Mouse (Mus musculus) spleen, adult 12 weeks (tissue): ENCODE measurements around the gene Fzd7.
"Not testable (repeated sequence)": the region's sequence is repeated elsewhere in the genome, so short reads cannot be mapped to it uniquely, and the experiment has no call there.

Experiments used
- DNase-seq: peaks from one replicate; pipeline ENCODE4 v3.0.0; 2022; ENCODE audit warnings: low spot score

Gene Fzd7

GRCm38 (mm10) chr1:59482331-59482695 lies at the start of gene Fzd7:
TSS of gene Fzd7 (plus strand) at chr1:59482424.
- no peak for DNase-seq

GRCm38 (mm10) chr1:59433296-59433695 lies 48.9 kb upstream of the Fzd7 start:
- no peak for DNase-seq

- DNase-seq = no peak
Measured at GRCm38 (mm10) chr1:59434071-59434470, 48.2 kb upstream of the Fzd7 start.

GRCm38 (mm10) chr1:59435270-59435669 lies 47.0 kb upstream of the Fzd7 start:
- no peak for DNase-seq

GRCm38 (mm10) chr1:59436321-59436720 lies 45.9 kb upstream of the Fzd7 start:
- DNase-seq = no peak

GRCm38 (mm10) chr1:59437927-59438326 lies 44.3 kb upstream of the Fzd7 start:
- no peak for DNase-seq

GRCm38 (mm10) chr1:59438330-59438729 lies 43.9 kb upstream of the Fzd7 start:
- no peak for DNase-seq

- DNase-seq = no peak
Measured at GRCm38 (mm10) chr1:59439252-59439651, 43.0 kb upstream of the Fzd7 start.

GRCm38 (mm10) chr1:59439941-59440340 lies 42.3 kb upstream of the Fzd7 start:
- no peak for DNase-seq

GRCm38 (mm10) chr1:59442721-59443120 lies 39.5 kb upstream of the Fzd7 start:
- DNase-seq = not testable (repeated sequence)

GRCm38 (mm10) chr1:59444127-59444660 lies 38.0 kb upstream of the Fzd7 start:
- no peak for DNase-seq

- no peak for DNase-seq
Measured at GRCm38 (mm10) chr1:59445242-59445641, 37.0 kb upstream of the Fzd7 start.

GRCm38 (mm10) chr1:59448497-59449270 lies 33.5 kb upstream of the Fzd7 start:
- DNase-seq = no peak

- no peak for DNase-seq
Measured at GRCm38 (mm10) chr1:59449423-59449822, 32.8 kb upstream of the Fzd7 start.

GRCm38 (mm10) chr1:59450896-59451295 lies 31.3 kb upstream of the Fzd7 start:
- no peak for DNase-seq

- DNase-seq = no peak
Measured at GRCm38 (mm10) chr1:59451584-59451983, 30.6 kb upstream of the Fzd7 start.

GRCm38 (mm10) chr1:59456825-59457224 lies 25.4 kb upstream of the Fzd7 start:
- DNase-seq = no peak

- no peak for DNase-seq
Measured at GRCm38 (mm10) chr1:59457873-59458272, 24.4 kb upstream of the Fzd7 start.

- DNase-seq = no peak
Measured at GRCm38 (mm10) chr1:59458886-59459285, 23.3 kb upstream of the Fzd7 start.

- DNase-seq = no peak
Measured at GRCm38 (mm10) chr1:59464696-59465639, 17.3 kb upstream of the Fzd7 start.

GRCm38 (mm10) chr1:59465640-59466008 lies 16.6 kb upstream of the Fzd7 start:
- no peak for DNase-seq

GRCm38 (mm10) chr1:59469170-59469569 lies 13.1 kb upstream of the Fzd7 start:
- DNase-seq = no peak

- DNase-seq = no peak
Measured at GRCm38 (mm10) chr1:59470766-59471165, 11.5 kb upstream of the Fzd7 start.
